Mouse (Mus musculus) heart, embryonic 14.5 days (tissue): ENCODE measurements at regions not wholly inside any gene's neighbourhood (a gene's known extent, or its start where the extent isn't known, plus 50 kb on each side); places are given as distances from the start of the nearest gene placed in this dataset.

ENCODE experiments used
- ATAC-seq: fragments of 200-750 bp; cut with Nextera tagmentation; 2 replicates; pipeline ENCODE4 v1.8.0; 2017; ENCODE audit warnings: low read depth, moderate TSS enrichment; ENCODE audit not compliant: insufficient number of reproducible peaks, insufficient read depth, low FRiP score
- H3K27ac ChIP-seq, 2 experiments: fragments of 200-500 bp in 1 of 2; fragments of 300-500 bp in 1 of 2; sonication (generic) in 1 of 2; replicated peaks in 1 of 2; 2 replicates each; pipeline ENCODE4 v1.5.1; 2012 to 2014; ENCODE audit warnings: low read depth in 2 of 2, low read length in 2 of 2, control low read depth in 1 of 2, mild to moderate bottlenecking in 1 of 2, mixed read lengths in 1 of 2; ENCODE audit not compliant: control insufficient read depth in 1 of 2, insufficient read depth in 1 of 2
- H3K27me3 ChIP-seq: fragments of 300-500 bp; sonication (generic); 2 replicates; pipeline ENCODE4 v1.6.1; 2014; ENCODE audit warnings: mild to moderate bottlenecking, low read length, control low read depth; ENCODE audit not compliant: control insufficient read depth, insufficient read depth
- H3K36me3 ChIP-seq: fragments of 300-500 bp; sonication (generic); 2 replicates; pipeline ENCODE4 v1.6.1; 2014; ENCODE audit warnings: mild to moderate bottlenecking, control low read depth, low read length, mixed read lengths; ENCODE audit not compliant: control insufficient read depth, insufficient read depth
- H3K4me1 ChIP-seq, 2 experiments: fragments of 200-500 bp in 1 of 2; fragments of 300-500 bp in 1 of 2; sonication (generic) in 1 of 2; 2 replicates each; pipeline ENCODE4 v1.6.1; 2012 to 2014; ENCODE audit warnings: low read length in 2 of 2, control low read depth in 1 of 2, mixed read lengths in 1 of 2; ENCODE audit not compliant: control insufficient read depth in 2 of 2, insufficient read depth in 2 of 2
- H3K4me2 ChIP-seq: fragments of 300-500 bp; sonication (generic); 2 replicates; pipeline ENCODE4 v1.6.1; 2014; ENCODE audit warnings: mild to moderate bottlenecking, low read length
- H3K4me3 ChIP-seq, 2 experiments: fragments of 200-500 bp in 1 of 2; fragments of 300-500 bp in 1 of 2; sonication (generic) in 1 of 2; 2 replicates each; pipeline ENCODE4 v1.5.1; 2012 to 2014; ENCODE audit warnings: low read length in 2 of 2, mild to moderate bottlenecking in 2 of 2, control low read depth in 1 of 2, low read depth in 1 of 2, moderate library complexity in 1 of 2; ENCODE audit not compliant: control insufficient read depth in 1 of 2, insufficient read depth in 1 of 2
- H3K9ac ChIP-seq: fragments of 300-500 bp; sonication (generic); 2 replicates; pipeline ENCODE4 v1.6.1; 2014; ENCODE audit warnings: mild to moderate bottlenecking, low read length
- H3K9me3 ChIP-seq: fragments of 300-500 bp; sonication (generic); 2 replicates; pipeline ENCODE4 v1.6.1; 2016; ENCODE audit warnings: low read length, control low read depth; ENCODE audit not compliant: control insufficient read depth
- WGBS: fragments of 180-500 bp; shearing (Covaris S2); extraction: QIAGEN DNeasy Blood & Tissue Kit; methylation state at CpG from one replicate; pipeline ENCODE4 v1.1.7; 2014; 5-methylcytosine and 5-hydroxymethylcytosine counted together

DNA sequence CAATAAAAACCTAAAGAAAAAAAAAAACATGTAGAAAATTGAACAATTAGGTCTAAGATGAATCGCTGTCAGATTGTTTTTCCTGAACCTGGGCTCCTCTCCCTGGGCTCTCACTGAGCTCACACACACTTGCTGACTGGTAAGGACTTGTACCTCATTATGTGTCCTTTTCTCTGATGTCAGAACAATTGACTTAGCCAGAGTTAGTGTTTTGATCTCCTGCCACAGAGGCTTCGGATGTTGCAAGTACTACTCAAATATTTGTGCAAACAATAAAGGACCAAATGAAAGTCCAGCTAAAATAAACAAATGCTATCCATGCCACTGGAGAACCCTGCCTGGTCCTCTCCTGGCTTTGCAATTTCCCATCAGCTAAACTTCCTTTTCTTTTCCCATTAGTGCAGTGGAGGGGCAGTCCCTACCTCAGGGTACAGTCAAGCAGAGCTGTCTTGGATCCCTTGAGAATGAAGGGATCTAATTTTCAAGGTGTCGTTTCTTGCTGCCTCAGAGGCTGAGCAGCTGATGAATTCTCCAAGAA is 399.6 kb downstream of the Nbas start:
- no peaks in the 10 kb centered on the region for H3K4me1 ChIP-seq
- H3K4me3 ChIP-seq = no peak overlapping the region
- no peak for ATAC-seq
- no peaks in the 10 kb centered on the region for H3K9me3 ChIP-seq
- no peaks in the 10 kb centered on the region for H3K27me3 ChIP-seq
- H3K9ac ChIP-seq = no peak overlapping the region
- no peak overlapping the region for H3K4me2 ChIP-seq
- no peaks in the 10 kb centered on the region for H3K36me3 ChIP-seq
- WGBS = 69% methylated on average over 3 of the region's 3 CpGs
- H3K27ac ChIP-seq = no peak overlapping the region

DNA sequence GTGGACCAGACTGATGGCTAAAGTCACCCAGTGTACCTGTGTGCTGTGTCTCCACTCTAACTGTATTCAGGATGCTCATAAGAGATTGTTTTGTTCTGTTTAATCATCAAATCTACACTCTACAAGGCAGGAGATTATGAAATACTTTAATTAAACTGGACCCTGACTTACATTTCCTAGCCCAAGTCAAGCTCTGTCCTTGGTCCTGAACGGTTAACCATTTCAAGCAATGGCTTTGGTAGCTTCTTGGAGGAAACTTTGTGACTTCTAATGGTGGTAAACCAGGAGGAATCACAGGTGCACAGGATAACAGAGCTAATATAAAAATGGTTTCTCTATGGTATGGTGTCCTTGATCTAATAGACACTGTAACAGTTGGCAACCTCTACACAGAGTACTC is 370.4 kb downstream of the Nbas start:
- no peak for ATAC-seq

More for the DNA sequence above, 370.4 kb downstream of the Nbas start:
- Histone ChIP-seq H3K27ac (no peak overlapping the region), H3K9ac (no peak overlapping the region), H3K36me3 (no peaks in the 10 kb centered on the region), H3K4me3 (no peak overlapping the region), H3K9me3 (no peaks in the 10 kb centered on the region), H3K27me3 (no peaks in the 10 kb centered on the region), H3K4me1 (no peaks in the 10 kb centered on the region), H3K4me2 (no peak overlapping the region)
- WGBS = 63% methylated on average over 1 of the region's 1 CpGs
